Mouse (Mus musculus): ENCODE results near the gene Usp16. TPM values are rescaled to one million over a fixed set of nuclear protein-coding genes. Genes with fewer than 3 reads are reported as not detected.
"Not testable (repeated sequence)": the region's sequence is repeated elsewhere in the genome, so short reads cannot be mapped to it uniquely, and the experiment has no call there.

Gene Usp16
- polyA plus RNA-seq, 1 experiment from 2014 or later = 48.2 TPM

- Histone ChIP-seq H3K27ac (ENCODE audit: low read depth, low read length) (no peak overlapping the region), H3K4me2 (replicated peaks; ENCODE audit: low read depth, low read length) (no peak overlapping the region), H3K4me1 (ENCODE audit: control insufficient read depth, insufficient read depth, low read length) (peaks cover 12% of the 10 kb centered on the region; the same call in 1 of the 2 replicates), H3K27me3 (ENCODE audit: control insufficient read depth, insufficient read depth, low read length) (no peaks in the 10 kb centered on the region), H3K9me3 (ENCODE audit: control insufficient read depth, low read length) (no peaks in the 10 kb centered on the region), H3K36me3 (ENCODE audit: control insufficient read depth, insufficient read depth, low read length) (no peaks in the 10 kb centered on the region), H3K4me3 (ENCODE audit: low read length) (no peak overlapping the region), H3K9ac (ENCODE audit: low read depth, low read length) (no peak overlapping the region)
- ATAC-seq (ENCODE audit: low FRiP score, low TSS enrichment) = no peak
- WGBS = 88% methylated on average over 2 of the region's 2 CpGs
These were observed 1.3 kb upstream of the Usp16 start for GRCm38 (mm10) chr16:87453226-87453625.

DNA sequence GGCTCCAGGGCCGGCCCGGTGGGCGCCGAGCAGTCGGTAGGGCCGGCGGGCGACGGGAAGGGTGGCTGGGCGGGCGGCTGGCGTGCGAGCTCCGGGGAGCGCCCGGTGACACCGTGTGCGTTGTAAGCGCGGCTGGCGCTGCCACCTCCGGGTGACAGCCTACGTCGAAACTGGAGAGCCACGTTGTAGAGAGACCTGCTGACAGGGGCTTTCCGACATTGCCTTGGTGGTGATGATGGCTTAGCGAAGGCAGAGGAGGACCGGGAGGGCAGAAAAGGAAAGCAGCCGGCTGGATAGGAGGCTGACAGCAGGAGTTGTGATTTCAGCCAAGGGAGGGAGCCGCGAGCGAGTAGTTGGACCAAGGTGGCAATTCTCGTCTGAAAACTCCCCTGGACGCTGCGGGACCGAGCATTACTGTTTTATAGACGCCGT lies 693 bp downstream of the Usp16 start:
- Histone ChIP-seq H3K9ac (ENCODE audit: low read depth, low read length) (peak overlapping the region; percentile 90), H3K9me3 (ENCODE audit: control insufficient read depth, low read length) (no peaks in the 10 kb centered on the region), H3K4me2 (replicated peaks; ENCODE audit: low read depth, low read length) (peak overlapping the region; percentile 79), H3K36me3 (ENCODE audit: control insufficient read depth, insufficient read depth, low read length) (peaks cover 8% of the 10 kb centered on the region; the same call in 1 of the 2 replicates), H3K27me3 (ENCODE audit: control insufficient read depth, insufficient read depth, low read length) (no peaks in the 10 kb centered on the region), H3K27ac (ENCODE audit: low read depth, low read length) (peak overlapping the region; percentile 63; the same call in 1 of the 2 replicates), H3K4me3 (ENCODE audit: low read length) (peak overlapping the region; percentile 94), H3K4me1 (ENCODE audit: control insufficient read depth, insufficient read depth, low read length) (peaks cover 12% of the 10 kb centered on the region; the same call in 1 of the 2 replicates)
- no peak for ATAC-seq (ENCODE audit: low FRiP score, low TSS enrichment)
- under 1% methylated on average over 38 of the region's 38 CpGs for WGBS

GRCm38 (mm10) chr16:87458752-87459151 lies 4.2 kb downstream of the Usp16 start:
- WGBS = 96% methylated on average over 3 of the region's 3 CpGs
- Histone ChIP-seq H3K27me3 (ENCODE audit: control insufficient read depth, insufficient read depth, low read length) (no peaks in the 10 kb centered on the region), H3K9me3 (ENCODE audit: control insufficient read depth, low read length) (no peaks in the 10 kb centered on the region), H3K4me2 (replicated peaks; ENCODE audit: low read depth, low read length) (no peak overlapping the region), H3K4me1 (ENCODE audit: control insufficient read depth, insufficient read depth, low read length) (peaks cover 12% of the 10 kb centered on the region; the same call in 1 of the 2 replicates), H3K9ac (ENCODE audit: low read depth, low read length) (no peak overlapping the region), H3K36me3 (ENCODE audit: control insufficient read depth, insufficient read depth, low read length) (peaks cover 36% of the 10 kb centered on the region), H3K4me3 (ENCODE audit: low read length) (no peak overlapping the region), H3K27ac (ENCODE audit: low read depth, low read length) (no peak overlapping the region)
- no peak for ATAC-seq (ENCODE audit: low FRiP score, low TSS enrichment)

GRCm38 (mm10) chr16:87470579-87470978 lies 16.1 kb downstream of the Usp16 start:
- no peak overlapping the region for H3K27ac ChIP-seq (ENCODE audit: low read depth, low read length)
- H3K27me3 ChIP-seq (ENCODE audit: control insufficient read depth, insufficient read depth, low read length) = no peaks in the 10 kb centered on the region
- H3K4me2 ChIP-seq (replicated peaks; ENCODE audit: low read depth, low read length) = no peak overlapping the region
- no peak overlapping the region for H3K4me3 ChIP-seq (ENCODE audit: low read length)
- no peak for ATAC-seq (ENCODE audit: low FRiP score, low TSS enrichment)
- peaks cover 72% of the 10 kb centered on the region for H3K36me3 ChIP-seq (ENCODE audit: control insufficient read depth, insufficient read depth, low read length)
- no peaks in the 10 kb centered on the region for H3K9me3 ChIP-seq (ENCODE audit: control insufficient read depth, low read length)
- no peaks in the 10 kb centered on the region for H3K4me1 ChIP-seq (ENCODE audit: control insufficient read depth, insufficient read depth, low read length)
- WGBS = 89% methylated on average over 4 of the region's 4 CpGs
- no peak overlapping the region for H3K9ac ChIP-seq (ENCODE audit: low read depth, low read length)

GRCm38 (mm10) chr16:87484367-87484766 lies 29.9 kb downstream of the Usp16 start:
- H3K27ac ChIP-seq (ENCODE audit: low read depth, low read length) = no peak overlapping the region
- no peak overlapping the region for H3K4me3 ChIP-seq (ENCODE audit: low read length)
- H3K9me3 ChIP-seq (ENCODE audit: control insufficient read depth, low read length) = no peaks in the 10 kb centered on the region
- WGBS = 91% methylated on average over 5 of the region's 5 CpGs
- H3K27me3 ChIP-seq (ENCODE audit: control insufficient read depth, insufficient read depth, low read length) = no peaks in the 10 kb centered on the region
- peaks cover 86% of the 10 kb centered on the region for H3K36me3 ChIP-seq (ENCODE audit: control insufficient read depth, insufficient read depth, low read length)
- no peaks in the 10 kb centered on the region for H3K4me1 ChIP-seq (ENCODE audit: control insufficient read depth, insufficient read depth, low read length)
- H3K4me2 ChIP-seq (replicated peaks; ENCODE audit: low read depth, low read length) = no peak overlapping the region
- ATAC-seq (ENCODE audit: low FRiP score, low TSS enrichment) = peak; percentile 52; the same call in 1 of the 2 replicates
- H3K9ac ChIP-seq (ENCODE audit: low read depth, low read length) = no peak overlapping the region

GRCm38 (mm10) chr16:87486739-87487138 lies 32.2 kb downstream of the Usp16 start:
- Histone ChIP-seq H3K9me3 (ENCODE audit: control insufficient read depth, low read length) (no peaks in the 10 kb centered on the region), H3K27ac (ENCODE audit: low read depth, low read length) (no peak overlapping the region), H3K9ac (ENCODE audit: low read depth, low read length) (no peak overlapping the region), H3K36me3 (ENCODE audit: control insufficient read depth, insufficient read depth, low read length) (peaks cover 95% of the 10 kb centered on the region), H3K4me1 (ENCODE audit: control insufficient read depth, insufficient read depth, low read length) (no peaks in the 10 kb centered on the region), H3K27me3 (ENCODE audit: control insufficient read depth, insufficient read depth, low read length) (no peaks in the 10 kb centered on the region), H3K4me3 (ENCODE audit: low read length) (no peak overlapping the region), H3K4me2 (replicated peaks; ENCODE audit: low read depth, low read length) (no peak overlapping the region)
- ATAC-seq (ENCODE audit: low FRiP score, low TSS enrichment) = no peak
- WGBS = 91% methylated on average over 5 of the region's 5 CpGs

DNA sequence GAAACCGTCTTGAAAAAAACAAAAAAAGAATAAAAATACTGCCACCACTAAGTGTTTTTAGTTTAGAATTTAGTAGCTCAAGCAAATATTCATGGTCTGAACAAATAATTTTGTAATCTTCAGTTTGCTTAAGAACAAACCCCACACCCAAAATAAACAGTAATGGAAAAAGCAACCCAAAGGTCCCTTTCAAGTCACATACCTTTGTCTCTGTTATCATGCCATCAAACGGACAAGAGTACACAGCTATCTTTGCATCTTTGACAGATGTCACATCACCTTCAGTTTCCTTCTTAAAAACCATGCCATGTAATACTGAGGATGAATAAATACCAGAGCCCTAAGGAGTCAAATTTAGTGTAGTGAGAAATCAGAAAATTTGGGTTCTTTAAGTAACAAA lies 34.1 kb downstream of the Usp16 start:
- H3K9ac ChIP-seq (ENCODE audit: low read depth, low read length) = no peak overlapping the region
- no peak overlapping the region for H3K4me2 ChIP-seq (replicated peaks; ENCODE audit: low read depth, low read length)
- H3K4me3 ChIP-seq (ENCODE audit: low read length) = no peak overlapping the region
- H3K36me3 ChIP-seq (ENCODE audit: control insufficient read depth, insufficient read depth, low read length) = peaks cover 96% of the 10 kb centered on the region
- H3K9me3 ChIP-seq (ENCODE audit: control insufficient read depth, low read length) = no peaks in the 10 kb centered on the region
- WGBS = 86% methylated on average over 2 of the region's 2 CpGs
- no peaks in the 10 kb centered on the region for H3K4me1 ChIP-seq (ENCODE audit: control insufficient read depth, insufficient read depth, low read length)
- no peak for ATAC-seq (ENCODE audit: low FRiP score, low TSS enrichment)
- no peaks in the 10 kb centered on the region for H3K27me3 ChIP-seq (ENCODE audit: control insufficient read depth, insufficient read depth, low read length)
- H3K27ac ChIP-seq (ENCODE audit: low read depth, low read length) = no peak overlapping the region

DNA sequence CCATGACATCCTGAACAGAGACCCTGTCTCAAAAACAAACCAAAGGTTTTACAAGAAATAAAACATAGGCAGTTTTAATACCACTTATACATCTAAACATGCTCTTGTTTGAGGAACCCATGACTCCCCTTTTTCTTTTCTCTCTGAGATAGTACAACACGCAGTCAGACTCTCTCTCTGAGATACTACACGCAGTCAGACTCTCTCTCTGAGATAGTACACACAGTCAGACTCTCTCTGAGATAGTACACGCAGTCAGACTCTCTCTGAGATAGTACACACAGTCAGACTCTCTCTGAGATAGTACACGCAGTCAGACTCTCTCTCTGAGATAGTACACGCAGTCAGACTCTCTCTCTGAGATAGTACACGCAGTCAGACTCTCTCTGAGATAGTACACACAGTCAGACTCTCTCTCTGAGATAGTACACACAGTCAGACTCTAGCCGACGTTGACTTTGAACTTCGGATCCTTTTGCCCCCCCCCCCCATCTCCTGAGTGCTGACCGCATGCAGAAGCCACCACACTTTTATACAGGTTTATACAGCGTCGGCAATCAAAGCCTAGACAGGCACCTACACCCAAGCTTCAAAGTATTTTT lies 37.8 kb downstream of the Usp16 start:
- ATAC-seq (ENCODE audit: low FRiP score, low TSS enrichment); H3K4me1 ChIP-seq (ENCODE audit: control insufficient read depth, insufficient read depth, low read length); H3K27me3 ChIP-seq (ENCODE audit: control insufficient read depth, insufficient read depth, low read length); H3K27ac ChIP-seq (ENCODE audit: low read depth, low read length); H3K9ac ChIP-seq (ENCODE audit: low read depth, low read length); H3K9me3 ChIP-seq (ENCODE audit: control insufficient read depth, low read length); H3K4me3 ChIP-seq (ENCODE audit: low read length); H3K4me2 ChIP-seq (replicated peaks; ENCODE audit: low read depth, low read length): not testable (repeated sequence)
- 96% methylated on average over 12 of the region's 12 CpGs for WGBS
- H3K36me3 ChIP-seq (ENCODE audit: control insufficient read depth, insufficient read depth, low read length) = peaks cover 69% of the 10 kb centered on the region

GRCm38 (mm10) chr16:87494955-87495655 lies 40.6 kb downstream of the Usp16 start:
- H3K4me2 ChIP-seq (replicated peaks; ENCODE audit: low read depth, low read length) = peak overlapping the region; percentile 85
- peak overlapping the region; percentile 86 for H3K27ac ChIP-seq (ENCODE audit: low read depth, low read length)
- H3K4me3 ChIP-seq (ENCODE audit: low read length) = peak overlapping the region; percentile 94
- H3K36me3 ChIP-seq (ENCODE audit: control insufficient read depth, insufficient read depth, low read length) = peaks cover 42% of the 10 kb centered on the region
- H3K27me3 ChIP-seq (ENCODE audit: control insufficient read depth, insufficient read depth, low read length) = no peaks in the 10 kb centered on the region
- no peak; the same call in 1 of the 2 replicates for ATAC-seq (ENCODE audit: low FRiP score, low TSS enrichment)
- no peaks in the 10 kb centered on the region for H3K9me3 ChIP-seq (ENCODE audit: control insufficient read depth, low read length)
- whole genome bisulfite sequencing = under 1% methylated on average over 39 of the region's 39 CpGs
- H3K9ac ChIP-seq (ENCODE audit: low read depth, low read length) = peak overlapping the region; percentile 98
- peaks cover 10% of the 10 kb centered on the region; the same call in 1 of the 2 replicates for H3K4me1 ChIP-seq (ENCODE audit: control insufficient read depth, insufficient read depth, low read length)

Measured in kidney, embryonic 14.5 days (tissue).